Mouse (Mus musculus): ENCODE results near the gene Prkce.

DNA sequence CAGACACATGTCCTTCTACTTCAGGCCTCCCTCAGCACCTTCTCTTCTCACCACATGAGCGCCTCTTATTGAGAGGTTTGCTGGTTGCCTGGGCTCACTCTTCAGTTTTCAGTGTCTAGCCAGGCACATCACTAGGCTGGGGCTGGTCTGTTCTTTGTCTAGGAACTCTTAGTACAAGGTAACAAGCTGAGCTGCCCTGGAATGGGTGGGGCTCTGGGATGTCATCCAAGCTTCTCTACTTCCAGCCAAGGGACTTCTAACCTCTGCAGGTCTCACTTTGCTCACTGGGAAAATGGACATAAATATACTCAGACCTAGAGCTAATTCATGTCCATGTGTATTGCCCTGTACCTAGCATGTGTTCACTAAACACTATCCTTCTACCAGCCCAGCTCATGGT, 230.6 kb downstream of the Prkce start:
- TF ChIP-seq CTCF (IDR thresholded peaks at IDR 0.05) (no peak), POLR2A (IDR thresholded peaks at IDR 0.05; ENCODE audit: insufficient read depth, low read depth, low read length) (no peak), EP300 (IDR thresholded peaks at IDR 0.05; ENCODE audit: insufficient read depth, low read depth, low read length) (no peak)
